In genomic region chr1:71636116-71636515, GRCm38 (mm10) we compare ENCODE assay signal across 16 mouse cellular contexts.
"Had no signal": no experiment of that assay in that cellular context is flagged by ENCODE, and none has a peak within 500 bp of the region (broad histone marks: within the 10 kb centered on the region; RNA-seq: fewer than 3 reads in every experiment).

No protein-coding gene starts in this region.

- H3K4me2 ChIP-seq: neural tube, embryonic 13.5 days; neural tube, embryonic 15.5 days; stomach, embryonic 15.5 days had no signal

- H3K27me3 ChIP-seq: neural tube, embryonic 13.5 days; neural tube, embryonic 15.5 days; stomach, embryonic 15.5 days had no signal

- H3K27ac ChIP-seq: neural tube, embryonic 13.5 days; neural tube, embryonic 15.5 days; stomach, embryonic 15.5 days; stomach, postnatal 0 days had no signal

- H3K4me3 ChIP-seq: neural tube, embryonic 13.5 days; neural tube, embryonic 15.5 days; stomach, embryonic 15.5 days had no signal

- H3K9me3 ChIP-seq: neural tube, embryonic 13.5 days; neural tube, embryonic 15.5 days; stomach, embryonic 15.5 days had no signal

- H3K9ac ChIP-seq: neural tube, embryonic 13.5 days; neural tube, embryonic 15.5 days; stomach, embryonic 15.5 days had no signal

- H3K4me1 ChIP-seq: neural tube, embryonic 13.5 days; stomach, embryonic 15.5 days had no signal

- DNase-seq: retina, postnatal 1 day; right cerebral cortex, adult 18-20 months; right cerebral cortex, postnatal 14 days; right cerebral cortex, postnatal 25 days; right cerebral cortex, postnatal 4 days; spleen, adult 18-20 months; thymus, adult 18-20 months; thymus, adult 2 months; thymus, postnatal 14 days; thymus, postnatal 25 days; thymus, postnatal 36 days; thymus, postnatal 4 days had no signal
